Mouse (Mus musculus): ENCODE data around the gene Rgr. TPM values are rescaled to one million over a fixed set of nuclear protein-coding genes. Genes with fewer than 3 reads are reported as not detected.

Rgr gene
- polyA plus RNA-seq (2015; fragmentation: Nextera tagmentation; extraction: Ambion mirVana), result not detected in 2 replicates

GRCm38 (mm10) chr14:37048914-37049410 lies at the start of gene Rgr:
TSS of gene Rgr (minus strand) at chr14:37048964.
- Histone ChIP-seq H3K9me3 (no peaks in the 10 kb centered on the region), H3K27me3 (no peaks in the 10 kb centered on the region), H3K4me2 (replicated peaks) (no peak within 1 kb of the TSS), H3K4me3 (no peak within 1 kb of the TSS), H3K4me1 (no peaks in the 10 kb centered on the region), H3K36me3 (no peaks in the 10 kb centered on the region), H3K9ac (replicated peaks) (no peak within 1 kb of the TSS), H3K27ac (replicated peaks) (no peak within 1 kb of the TSS)
- ATAC-seq (replicated peaks), result peak; percentile 41; the same call in 1 of the 2 replicates
- whole genome bisulfite sequencing, result 8% methylated on average over 1 of the region's 1 CpGs

DNA sequence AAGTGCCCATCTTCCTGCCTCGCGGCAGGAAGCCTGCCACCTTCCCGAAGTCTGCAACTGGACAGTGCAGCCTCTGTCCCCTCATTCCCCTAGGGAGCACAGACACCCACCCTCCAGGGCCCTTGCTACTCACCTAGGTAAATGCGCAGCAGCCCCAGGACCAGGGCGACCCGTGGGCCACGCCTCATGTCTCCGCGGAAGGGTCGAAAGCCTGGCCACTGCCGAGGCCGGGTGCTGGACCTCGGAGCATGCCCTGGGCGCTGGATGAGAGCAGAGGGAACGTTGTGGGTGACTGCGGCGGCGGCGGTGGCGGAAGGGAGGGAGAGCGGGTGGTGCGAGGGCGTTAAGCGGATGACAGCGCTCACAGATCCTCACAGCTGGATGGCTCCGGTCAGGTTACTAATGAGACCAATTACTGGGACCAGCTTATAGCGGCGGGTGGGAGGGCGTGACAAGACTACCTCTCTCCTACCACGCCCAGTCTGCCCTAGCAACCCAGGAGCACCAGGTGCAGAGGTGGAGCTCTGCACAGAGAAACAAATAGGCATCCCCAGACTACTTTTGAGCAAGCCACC lies 49.3 kb upstream of the Rgr start, which contains the start of gene Cdhr1:
Gene Cdhr1, minus strand, starts transcription at position 392 of the 575 bp plus-strand sequence.
- ATAC-seq (replicated peaks), result peak; percentile 67
- peak within 1 kb of the TSS; percentile 83 for H3K4me2 ChIP-seq (replicated peaks)
- H3K27ac ChIP-seq (replicated peaks), result no peak within 1 kb of the TSS
- peak within 1 kb of the TSS; percentile 43 for H3K4me3 ChIP-seq
- H3K27me3 ChIP-seq, result no peaks in the 10 kb centered on the region; the same call in 1 of the 2 replicates
- H3K4me1 ChIP-seq, result peaks cover 10% of the 10 kb centered on the region
- no peaks in the 10 kb centered on the region for H3K36me3 ChIP-seq
- H3K9me3 ChIP-seq, result no peaks in the 10 kb centered on the region
- WGBS, result under 1% methylated on average over 30 of the region's 30 CpGs
- peak within 1 kb of the TSS; percentile 47 for H3K9ac ChIP-seq (replicated peaks)

GRCm38 (mm10) chr14:37095556-37095955 lies 46.8 kb upstream of the Rgr start:
- Histone ChIP-seq H3K9me3 (no peaks in the 10 kb centered on the region), H3K4me1 (peaks cover 10% of the 10 kb centered on the region), H3K4me3 (no peak overlapping the region), H3K36me3 (no peaks in the 10 kb centered on the region), H3K9ac (replicated peaks) (no peak overlapping the region), H3K27me3 (no peaks in the 10 kb centered on the region; the same call in 1 of the 2 replicates), H3K27ac (replicated peaks) (no peak overlapping the region), H3K4me2 (replicated peaks) (no peak overlapping the region)
- ATAC-seq (replicated peaks), result no peak
- WGBS, result 78% methylated on average over 4 of the region's 4 CpGs

GRCm38 (mm10) chr14:37094436-37094835 lies 45.7 kb upstream of the Rgr start:
- H3K9ac ChIP-seq (replicated peaks), result no peak overlapping the region
- H3K9me3 ChIP-seq, result no peaks in the 10 kb centered on the region
- peaks cover 10% of the 10 kb centered on the region for H3K4me1 ChIP-seq
- no peak overlapping the region for H3K4me2 ChIP-seq (replicated peaks)
- WGBS, result 50% methylated on average over 6 of the region's 6 CpGs
- no peaks in the 10 kb centered on the region for H3K36me3 ChIP-seq
- H3K27me3 ChIP-seq, result no peaks in the 10 kb centered on the region; the same call in 1 of the 2 replicates
- no peak for ATAC-seq (replicated peaks)
- no peak overlapping the region for H3K4me3 ChIP-seq
- no peak overlapping the region for H3K27ac ChIP-seq (replicated peaks)

DNA sequence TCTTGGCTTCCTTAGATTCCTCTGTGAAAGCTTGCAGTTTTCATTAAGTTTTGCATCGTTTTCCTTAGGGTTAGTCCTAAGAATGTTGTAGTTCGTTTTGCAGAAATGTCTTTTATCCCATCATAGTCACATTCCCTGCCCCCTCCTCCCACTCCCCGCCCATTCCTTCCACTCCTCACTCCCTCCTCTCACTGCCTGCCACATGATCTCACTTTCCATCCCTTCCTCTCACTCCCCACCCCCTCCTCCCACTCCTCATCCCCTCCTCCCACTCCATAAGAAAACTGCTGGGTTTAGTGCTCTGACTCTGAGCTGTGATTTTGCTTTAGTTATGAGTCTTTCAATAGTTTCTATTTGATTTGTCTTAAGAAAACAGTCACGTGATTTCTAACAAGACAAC lies 35.0 kb upstream of the Rgr start:
- no peak overlapping the region for H3K27ac ChIP-seq (replicated peaks)
- no peaks in the 10 kb centered on the region for H3K9me3 ChIP-seq
- H3K36me3 ChIP-seq, result no peaks in the 10 kb centered on the region
- H3K27me3 ChIP-seq, result no peaks in the 10 kb centered on the region
- H3K4me2 ChIP-seq (replicated peaks), result no peak overlapping the region
- 0 out of 2 replicates have a peak, but pooled peaks have one; percentile 13 for ATAC-seq (replicated peaks)
- H3K9ac ChIP-seq (replicated peaks), result no peak overlapping the region
- no peak overlapping the region for H3K4me3 ChIP-seq
- WGBS, result 13% methylated on average over 4 of the region's 4 CpGs
- H3K4me1 ChIP-seq, result no peaks in the 10 kb centered on the region

DNA sequence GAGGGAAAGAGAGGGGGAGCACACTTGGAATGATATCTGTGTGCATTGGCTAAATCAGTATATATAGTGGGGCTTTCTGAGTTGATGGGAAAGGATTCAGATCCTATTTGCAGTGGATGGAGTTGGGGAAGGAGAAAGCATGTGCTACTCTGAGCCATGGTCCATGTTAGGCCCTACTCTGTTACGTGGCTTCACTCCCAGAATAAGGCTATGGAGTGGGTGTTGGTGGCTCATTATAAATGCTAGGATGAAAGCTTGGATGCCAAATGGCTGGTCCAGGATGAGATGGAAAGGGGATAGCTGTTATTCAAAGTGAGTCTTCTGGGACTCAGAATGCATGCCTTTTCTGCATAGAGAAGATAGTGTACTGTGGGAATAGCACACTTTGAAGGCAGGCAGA lies 32.0 kb upstream of the Rgr start:
- Histone ChIP-seq H3K27ac (replicated peaks) (no peak overlapping the region), H3K9ac (replicated peaks) (no peak overlapping the region), H3K36me3 (no peaks in the 10 kb centered on the region), H3K4me3 (no peak overlapping the region), H3K4me2 (replicated peaks) (no peak overlapping the region), H3K27me3 (no peaks in the 10 kb centered on the region), H3K9me3 (no peaks in the 10 kb centered on the region), H3K4me1 (no peaks in the 10 kb centered on the region)
- ATAC-seq (replicated peaks), result no peak
- 92% methylated on average over 1 of the region's 1 CpGs for WGBS

DNA sequence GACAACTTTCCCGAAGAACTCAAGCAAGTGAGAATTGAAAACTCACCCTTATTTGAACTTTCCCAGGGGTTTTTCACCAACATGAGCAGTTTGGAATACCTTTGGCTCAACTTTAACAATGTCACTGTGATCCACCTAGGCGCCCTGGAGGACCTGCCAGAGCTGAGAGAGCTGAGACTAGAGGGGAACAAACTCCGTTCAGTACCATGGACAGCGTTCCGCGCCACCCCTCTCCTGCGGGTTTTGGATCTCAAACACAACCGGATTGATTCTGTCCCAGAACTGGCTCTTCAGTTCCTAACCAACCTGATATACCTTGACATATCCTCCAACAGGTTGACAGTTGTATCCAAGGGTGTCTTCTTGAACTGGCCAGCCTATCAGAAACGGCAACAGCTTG lies 19.8 kb upstream of the Rgr start:
- H3K36me3 ChIP-seq, result no peaks in the 10 kb centered on the region
- H3K4me1 ChIP-seq, result no peaks in the 10 kb centered on the region
- no peak overlapping the region for H3K27ac ChIP-seq (replicated peaks)
- no peak overlapping the region for H3K4me2 ChIP-seq (replicated peaks)
- no peak overlapping the region for H3K9ac ChIP-seq (replicated peaks)
- WGBS, result 22% methylated on average over 9 of the region's 9 CpGs
- H3K9me3 ChIP-seq, result no peaks in the 10 kb centered on the region
- no peak for ATAC-seq (replicated peaks)
- H3K4me3 ChIP-seq, result no peak overlapping the region
- H3K27me3 ChIP-seq, result no peaks in the 10 kb centered on the region

DNA sequence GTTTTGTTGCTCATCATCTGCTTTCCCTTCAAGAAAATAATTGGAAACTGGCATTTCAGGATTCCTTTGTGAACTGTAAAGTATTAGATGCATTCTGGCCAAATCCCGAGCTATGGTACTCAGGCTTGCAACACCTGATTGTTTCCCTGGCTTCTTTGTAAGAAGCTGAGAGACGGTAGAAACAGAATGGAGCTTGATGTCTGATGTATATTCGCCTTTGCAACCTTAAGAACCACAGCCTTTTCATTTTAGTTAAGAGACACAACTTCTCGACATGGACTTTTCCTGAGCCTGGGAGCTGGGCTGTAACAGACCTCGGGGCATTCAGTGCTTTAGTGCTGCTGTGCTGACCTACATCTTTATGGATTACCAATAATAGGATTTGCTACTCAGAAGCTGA lies 18.9 kb upstream of the Rgr start, which contains the start of gene Lrit2:
Gene Lrit2, plus strand, starts transcription at position 301 of the 400 bp plus-strand sequence.
- H3K4me1 ChIP-seq, result no peaks in the 10 kb centered on the region

GRCm38 (mm10) chr14:37066636-37067035 lies 17.9 kb upstream of the Rgr start:
- Histone ChIP-seq H3K9ac (replicated peaks) (no peak overlapping the region), H3K27ac (replicated peaks) (no peak overlapping the region), H3K27me3 (no peaks in the 10 kb centered on the region), H3K4me3 (no peak overlapping the region), H3K4me2 (replicated peaks) (no peak overlapping the region), H3K36me3 (no peaks in the 10 kb centered on the region), H3K9me3 (no peaks in the 10 kb centered on the region), H3K4me1 (no peaks in the 10 kb centered on the region)
- ATAC-seq (replicated peaks), result no peak
- WGBS, result 66% methylated on average over 2 of the region's 2 CpGs

More for the DNA sequence above, 18.9 kb upstream of the Rgr start, which contains the start of gene Lrit2:
- H3K4me3 ChIP-seq, result no peak within 1 kb of the TSS
- H3K36me3 ChIP-seq, result no peaks in the 10 kb centered on the region
- H3K9me3 ChIP-seq, result no peaks in the 10 kb centered on the region
- no peaks in the 10 kb centered on the region for H3K27me3 ChIP-seq
- no peak for ATAC-seq (replicated peaks)
- no peak within 1 kb of the TSS for H3K27ac ChIP-seq (replicated peaks)
- H3K4me2 ChIP-seq (replicated peaks), result no peak within 1 kb of the TSS
- 70% methylated on average over 5 of the region's 5 CpGs for WGBS
- H3K9ac ChIP-seq (replicated peaks), result no peak within 1 kb of the TSS

DNA sequence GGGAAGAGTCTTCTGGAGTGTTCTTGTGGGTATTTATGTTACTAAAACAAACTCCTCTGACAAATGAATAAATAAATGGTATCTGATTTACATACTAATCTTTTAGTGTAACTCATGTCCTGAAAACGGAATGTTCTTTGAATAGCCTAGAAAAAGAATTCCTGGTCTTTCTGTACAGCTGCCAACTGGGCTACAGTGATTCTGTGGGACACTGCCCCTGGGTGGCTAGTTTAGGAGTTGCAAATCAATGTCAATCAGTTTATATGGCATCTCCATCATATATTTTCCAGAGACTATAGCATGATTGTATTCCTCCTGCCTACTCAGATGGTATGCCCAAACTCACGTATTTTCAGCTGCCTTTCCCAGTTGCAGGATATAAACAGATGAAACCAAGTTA lies 16.1 kb upstream of the Rgr start:
- Histone ChIP-seq H3K27ac (replicated peaks) (no peak overlapping the region), H3K4me3 (no peak overlapping the region), H3K27me3 (no peaks in the 10 kb centered on the region), H3K36me3 (no peaks in the 10 kb centered on the region), H3K4me2 (replicated peaks) (no peak overlapping the region), H3K9me3 (no peaks in the 10 kb centered on the region), H3K9ac (replicated peaks) (no peak overlapping the region), H3K4me1 (no peaks in the 10 kb centered on the region)
- ATAC-seq (replicated peaks), result no peak
- WGBS, result 45% methylated on average over 2 of the region's 2 CpGs

GRCm38 (mm10) chr14:37034432-37034831 lies 14.3 kb downstream of the Rgr start:
- no peaks in the 10 kb centered on the region for H3K36me3 ChIP-seq
- no peak overlapping the region for H3K27ac ChIP-seq (replicated peaks)
- H3K4me1 ChIP-seq, result peaks cover 10% of the 10 kb centered on the region
- WGBS, result 53% methylated on average over 5 of the region's 5 CpGs
- H3K4me2 ChIP-seq (replicated peaks), result no peak overlapping the region
- H3K9ac ChIP-seq (replicated peaks), result no peak overlapping the region
- no peak overlapping the region for H3K4me3 ChIP-seq
- no peaks in the 10 kb centered on the region for H3K27me3 ChIP-seq
- ATAC-seq (replicated peaks), result no peak
- no peaks in the 10 kb centered on the region for H3K9me3 ChIP-seq

DNA sequence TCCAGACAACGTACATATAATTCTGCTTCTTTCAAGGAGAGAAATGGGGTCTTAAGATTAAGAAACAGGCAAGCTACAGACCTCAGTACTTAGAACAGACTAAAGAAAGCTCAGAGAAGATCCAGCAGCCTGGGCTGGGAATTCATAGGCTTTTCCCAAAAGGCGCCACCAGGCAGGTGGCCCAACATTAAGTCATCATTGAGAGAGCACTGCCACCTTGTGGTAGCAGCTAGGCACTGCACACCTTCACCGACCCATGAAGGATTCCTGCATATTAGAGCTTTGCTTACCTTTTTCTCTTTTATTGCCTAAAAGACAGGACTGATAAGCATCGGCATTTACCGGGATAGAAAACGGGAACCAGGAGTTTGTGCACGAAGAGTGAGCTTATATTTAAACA lies 15.5 kb downstream of the Rgr start:
- no peaks in the 10 kb centered on the region for H3K9me3 ChIP-seq
- peak; percentile 74 for ATAC-seq (replicated peaks)
- H3K36me3 ChIP-seq, result no peaks in the 10 kb centered on the region
- 19% methylated on average over 7 of the region's 7 CpGs for WGBS
- H3K27ac ChIP-seq (replicated peaks), result no peak overlapping the region
- H3K27me3 ChIP-seq, result no peaks in the 10 kb centered on the region
- H3K9ac ChIP-seq (replicated peaks), result no peak overlapping the region
- H3K4me1 ChIP-seq, result peaks cover 10% of the 10 kb centered on the region
- H3K4me2 ChIP-seq (replicated peaks), result no peak overlapping the region
- no peak overlapping the region for H3K4me3 ChIP-seq

Measured in forebrain, embryonic 15.5 days (tissue).